Mouse (Mus musculus): ENCODE measurements around the gene Jakmip3.

- no peak for TF ChIP-seq CTCF (IDR thresholded peaks at IDR 0.05; ENCODE audit: borderline replicate concordance, insufficient read depth, low read length)
- TF ChIP-seq POLR2A (IDR thresholded peaks at IDR 0.05; ENCODE audit: low read depth, low read length), result no peak
These were observed 147.3 kb downstream of the Jakmip3 start for GRCm38 (mm10) chr7:139087801-139088200.
